Mouse (Mus musculus): ENCODE measurements around the gene Cd37. TPM values are rescaled to one million over a fixed set of nuclear protein-coding genes. Genes with fewer than 3 reads are reported as not detected.

Cd37 gene
- total and polyA plus RNA-seq, 3 experiments = 47.3 to 167 (median 75.3) TPM

DNA sequence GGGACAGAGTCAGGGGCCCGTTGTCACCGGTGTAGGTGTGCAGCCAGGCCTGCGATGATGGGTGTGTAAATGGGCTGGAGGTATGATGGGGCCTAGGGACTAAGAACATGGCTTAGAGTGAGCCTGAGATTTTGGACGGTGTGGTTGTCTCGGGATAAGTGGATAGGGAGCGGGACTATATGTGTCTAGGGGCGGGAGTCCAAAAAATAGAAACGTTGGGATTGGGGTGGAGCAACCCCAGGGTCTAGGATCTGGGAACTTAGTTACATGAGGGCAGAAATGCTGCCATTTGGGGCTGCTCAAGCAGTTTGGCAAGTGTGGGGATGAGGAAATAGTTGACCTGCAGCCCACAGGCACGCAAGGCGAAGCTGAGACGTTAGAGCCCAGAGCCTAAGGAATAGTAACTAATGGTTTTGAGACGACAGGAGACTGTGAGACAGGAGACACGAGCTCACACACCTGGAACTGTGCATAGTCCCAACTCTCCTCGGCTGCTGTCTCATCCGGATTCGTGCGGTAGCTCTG is 3.2 kb downstream of the Cd37 start:
- no peak overlapping the region; the same call in 1 of the 2 replicates for H3K4me3 ChIP-seq (ENCODE audit: low read depth, low read length)
- DNase-seq (ENCODE audit: low spot score) (no peak), ATAC-seq (ENCODE audit: extremely low read depth, insufficient number of reproducible peaks, low FRiP score, poor library complexity, severe bottlenecking) (no peak)
- H3K9me3 ChIP-seq (replicated peaks) = no peaks in the 10 kb centered on the region
- H3K36me3 ChIP-seq (replicated peaks) = peaks cover 60% of the 10 kb centered on the region
- peaks cover 3% of the 10 kb centered on the region; the same call in 1 of the 2 replicates for H3K27me3 ChIP-seq (ENCODE audit: insufficient read depth, low read length)
- TF ChIP-seq CTCF (IDR thresholded peaks at IDR 0.05; ENCODE audit: low read depth, low read length) = no peak
- no peak for TF ChIP-seq GATA1 (IDR thresholded peaks at IDR 0.05; ENCODE audit: borderline replicate concordance, low read length)
- TF ChIP-seq TAL1 (conservative IDR thresholded peaks at IDR 0.05; ENCODE audit: low read depth, low read length) = no peak
- TF ChIP-seq POLR2AphosphoS5 (IDR thresholded peaks at IDR 0.05; ENCODE audit: insufficient replicate concordance, low read depth, low read length) = no peak
- TF ChIP-seq GATA2 (IDR thresholded peaks at IDR 0.05; ENCODE audit: borderline replicate concordance, low read depth, low read length) = no peak
- peaks cover 59% of the 10 kb centered on the region for H3K4me1 ChIP-seq (ENCODE audit: insufficient read depth, low read depth, low read length)

DNA sequence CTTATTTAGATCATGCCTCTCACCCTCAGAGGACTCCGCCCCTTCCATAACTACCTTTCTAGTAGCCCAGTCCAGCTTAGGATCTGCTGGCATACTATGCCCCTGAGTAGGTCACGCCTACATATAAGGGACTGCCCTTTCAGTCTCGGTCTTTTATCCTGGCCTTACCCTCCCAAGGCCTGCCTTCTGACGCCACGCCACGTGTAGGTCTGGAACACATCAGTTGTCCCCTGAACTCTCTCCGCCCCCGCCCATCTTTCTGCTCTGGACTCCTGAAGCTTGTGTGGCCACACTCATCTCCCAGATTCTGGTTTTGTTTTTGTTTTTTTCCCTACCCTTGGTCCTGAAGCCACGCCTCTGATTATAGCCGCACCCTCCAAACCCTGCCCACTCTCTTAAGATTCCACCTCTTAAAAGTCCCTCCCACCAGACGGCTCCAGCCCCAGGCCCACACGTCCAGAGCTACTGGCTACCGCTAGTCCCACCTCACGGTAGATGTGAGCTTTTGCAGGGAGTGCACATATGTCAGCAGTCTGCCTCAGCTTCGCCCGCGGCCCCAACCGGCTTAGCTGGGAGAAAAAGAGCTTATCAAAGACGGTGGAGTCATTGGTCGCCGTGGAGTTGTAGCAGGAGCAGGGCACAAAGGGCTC is 3.9 kb downstream of the Cd37 start:
- Histone ChIP-seq H3K9me3 (replicated peaks) (no peaks in the 10 kb centered on the region), H3K36me3 (replicated peaks) (peaks cover 60% of the 10 kb centered on the region), H3K27me3 (ENCODE audit: insufficient read depth, low read length) (no peaks in the 10 kb centered on the region), H3K4me1 (ENCODE audit: insufficient read depth, low read depth, low read length) (peaks cover 58% of the 10 kb centered on the region), H3K4me3 (ENCODE audit: low read depth, low read length) (no peak overlapping the region; the same call in 1 of the 2 replicates)
- ATAC-seq (ENCODE audit: extremely low read depth, insufficient number of reproducible peaks, low FRiP score, poor library complexity, severe bottlenecking) = no peak
- TF ChIP-seq GATA1 (IDR thresholded peaks at IDR 0.05; ENCODE audit: borderline replicate concordance, low read length) (no peak), GATA2 (IDR thresholded peaks at IDR 0.05; ENCODE audit: borderline replicate concordance, low read depth, low read length) (no peak), TAL1 (conservative IDR thresholded peaks at IDR 0.05; ENCODE audit: low read depth, low read length) (no peak), CTCF (IDR thresholded peaks at IDR 0.05; ENCODE audit: low read depth, low read length) (no peak), POLR2AphosphoS5 (IDR thresholded peaks at IDR 0.05; ENCODE audit: insufficient replicate concordance, low read depth, low read length) (no peak)
- no peak for DNase-seq (ENCODE audit: low spot score)

DNA sequence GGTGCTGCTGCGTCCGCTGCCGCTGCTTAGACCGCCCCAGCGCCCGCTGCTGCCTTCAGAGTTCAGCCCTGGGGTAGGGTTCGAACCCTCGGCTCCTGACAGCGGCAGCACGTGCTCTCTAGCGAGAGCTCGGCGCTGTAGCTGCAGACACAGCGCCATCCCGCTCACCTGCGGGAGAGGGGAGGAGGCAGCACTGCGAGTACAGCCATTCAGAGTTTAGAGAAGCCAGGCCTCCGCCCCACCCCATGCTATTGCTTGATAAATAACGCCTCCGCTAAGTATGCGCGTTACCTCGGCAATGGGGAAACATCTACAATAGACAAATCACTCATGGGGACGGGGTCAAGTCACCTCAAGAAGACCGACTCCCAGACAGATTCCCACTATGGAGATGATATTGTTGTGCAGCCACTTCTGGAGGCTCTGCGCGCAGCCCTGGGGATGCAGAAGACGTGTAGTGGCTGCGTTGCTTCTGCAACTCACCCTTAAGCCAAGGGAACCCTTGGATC is 4.5 kb downstream of the Cd37 start:
- no peaks in the 10 kb centered on the region for H3K9me3 ChIP-seq (replicated peaks)
- ATAC-seq (ENCODE audit: extremely low read depth, insufficient number of reproducible peaks, low FRiP score, poor library complexity, severe bottlenecking) = no peak
- no peak for DNase-seq (ENCODE audit: low spot score)
- H3K36me3 ChIP-seq (replicated peaks) = peaks cover 60% of the 10 kb centered on the region
- H3K4me1 ChIP-seq (ENCODE audit: insufficient read depth, low read depth, low read length) = peaks cover 51% of the 10 kb centered on the region
- TF ChIP-seq GATA1 (IDR thresholded peaks at IDR 0.05; ENCODE audit: borderline replicate concordance, low read length) (no peak), POLR2AphosphoS5 (IDR thresholded peaks at IDR 0.05; ENCODE audit: insufficient replicate concordance, low read depth, low read length) (no peak), GATA2 (IDR thresholded peaks at IDR 0.05; ENCODE audit: borderline replicate concordance, low read depth, low read length) (no peak), CTCF (IDR thresholded peaks at IDR 0.05; ENCODE audit: low read depth, low read length) (no peak), TAL1 (conservative IDR thresholded peaks at IDR 0.05; ENCODE audit: low read depth, low read length) (no peak)
- no peak overlapping the region for H3K4me3 ChIP-seq (ENCODE audit: low read depth, low read length)
- H3K27me3 ChIP-seq (ENCODE audit: insufficient read depth, low read length) = peaks cover 3% of the 10 kb centered on the region

DNA sequence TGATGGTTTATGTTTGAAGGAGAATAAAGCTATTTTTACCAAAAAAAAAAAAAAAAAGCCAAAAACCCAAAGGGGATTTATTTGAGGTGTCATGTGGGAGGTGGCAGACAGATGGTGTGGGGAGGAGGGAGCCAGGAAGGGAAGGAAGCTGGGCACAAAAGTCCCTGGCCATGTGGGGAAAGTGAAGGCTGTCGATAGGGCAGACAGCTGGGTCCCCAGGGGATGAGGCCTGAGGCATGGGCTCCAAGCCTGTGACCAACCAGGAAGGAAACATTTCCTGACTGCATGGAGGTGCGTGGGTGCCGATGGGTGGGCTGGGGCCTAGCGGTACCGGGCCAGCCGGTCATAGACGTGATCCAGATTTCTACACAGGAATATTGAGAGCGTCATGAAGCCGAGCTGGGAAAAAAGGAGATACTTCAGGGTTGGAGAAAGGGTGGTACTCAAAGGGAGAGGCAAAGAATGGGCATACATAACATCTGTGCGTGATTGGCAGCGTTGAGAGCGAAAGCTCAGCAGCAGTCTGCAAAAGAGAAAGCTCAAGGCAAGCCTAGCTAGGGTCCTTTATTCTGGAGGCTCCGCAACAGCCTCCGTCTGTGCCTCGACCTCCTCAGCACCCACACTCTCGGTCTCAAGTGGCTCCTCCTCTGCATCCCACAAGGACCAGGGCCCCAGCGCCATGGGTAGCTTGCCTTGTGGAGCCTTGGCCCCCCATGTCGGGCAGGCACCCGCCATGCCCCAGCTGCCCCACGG is 5.2 kb downstream of the Cd37 start:
- DNase-seq (ENCODE audit: low spot score) (no peak), ATAC-seq (ENCODE audit: extremely low read depth, insufficient number of reproducible peaks, low FRiP score, poor library complexity, severe bottlenecking) (no peak)
- H3K36me3 ChIP-seq (replicated peaks) = peaks cover 60% of the 10 kb centered on the region
- H3K4me1 ChIP-seq (ENCODE audit: insufficient read depth, low read depth, low read length) = peaks cover 45% of the 10 kb centered on the region
- TF ChIP-seq POLR2AphosphoS5 (IDR thresholded peaks at IDR 0.05; ENCODE audit: insufficient replicate concordance, low read depth, low read length) (no peak), GATA1 (IDR thresholded peaks at IDR 0.05; ENCODE audit: borderline replicate concordance, low read length) (no peak), GATA2 (IDR thresholded peaks at IDR 0.05; ENCODE audit: borderline replicate concordance, low read depth, low read length) (no peak), TAL1 (conservative IDR thresholded peaks at IDR 0.05; ENCODE audit: low read depth, low read length) (no peak)
- H3K27me3 ChIP-seq (ENCODE audit: insufficient read depth, low read length) = peaks cover 9% of the 10 kb centered on the region
- no peak overlapping the region for H3K4me3 ChIP-seq (ENCODE audit: low read depth, low read length)
- no peaks in the 10 kb centered on the region for H3K9me3 ChIP-seq (replicated peaks)

DNA sequence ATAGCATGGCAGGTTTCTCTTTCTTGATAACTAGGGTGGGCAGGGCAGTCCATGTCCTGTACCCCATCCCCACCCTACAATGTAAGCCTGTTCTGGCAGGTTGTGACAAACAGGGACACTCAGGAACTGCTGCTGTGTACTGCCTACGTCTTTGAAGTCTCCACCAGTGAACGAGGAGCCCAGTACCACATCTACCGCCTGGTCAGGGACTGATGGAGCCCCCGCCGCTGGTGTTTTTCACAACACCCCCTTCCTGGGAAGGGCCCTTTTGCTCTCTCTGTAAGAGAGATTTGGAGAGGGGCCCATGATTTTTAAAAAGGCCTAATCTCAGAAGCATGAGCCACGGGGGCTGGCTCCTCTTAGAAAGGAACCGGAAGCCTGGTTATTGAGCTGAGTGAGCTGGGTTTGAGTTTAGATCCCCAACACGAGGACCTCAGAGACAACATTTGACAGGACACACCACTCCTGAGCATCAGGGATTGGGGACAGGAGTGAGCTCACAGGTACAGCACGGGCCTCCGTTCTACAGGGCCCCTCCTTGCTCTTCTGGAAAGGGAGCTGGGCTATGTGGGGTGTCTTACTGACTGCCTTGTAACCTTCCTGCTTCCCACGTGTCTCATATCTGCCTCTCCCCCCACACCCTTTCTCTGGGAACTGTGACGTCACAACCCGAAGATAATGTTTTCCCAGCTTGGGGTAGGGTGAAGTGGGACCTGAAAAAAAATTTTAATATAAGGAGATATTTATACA is 6.0 kb downstream of the Cd37 start:
- ATAC-seq (ENCODE audit: extremely low read depth, insufficient number of reproducible peaks, low FRiP score, poor library complexity, severe bottlenecking) = no peak
- H3K36me3 ChIP-seq (replicated peaks) = peaks cover 60% of the 10 kb centered on the region
- TF ChIP-seq GATA1 (IDR thresholded peaks at IDR 0.05; ENCODE audit: borderline replicate concordance, low read length) = no peak
- no peak for TF ChIP-seq CTCF (IDR thresholded peaks at IDR 0.05; ENCODE audit: low read depth, low read length)
- no peak for TF ChIP-seq TAL1 (conservative IDR thresholded peaks at IDR 0.05; ENCODE audit: low read depth, low read length)
- TF ChIP-seq GATA2 (IDR thresholded peaks at IDR 0.05; ENCODE audit: borderline replicate concordance, low read depth, low read length) = no peak
- TF ChIP-seq POLR2AphosphoS5 (IDR thresholded peaks at IDR 0.05; ENCODE audit: insufficient replicate concordance, low read depth, low read length) = no peak
- H3K4me1 ChIP-seq (ENCODE audit: insufficient read depth, low read depth, low read length) = peaks cover 37% of the 10 kb centered on the region
- no peak for DNase-seq (ENCODE audit: low spot score)
- H3K27me3 ChIP-seq (ENCODE audit: insufficient read depth, low read length) = peaks cover 14% of the 10 kb centered on the region
- H3K4me3 ChIP-seq (ENCODE audit: low read depth, low read length) = no peak overlapping the region
- no peaks in the 10 kb centered on the region for H3K9me3 ChIP-seq (replicated peaks)
